Mouse (Mus musculus) megakaryocyte, embryonic 14.5 days (primary cell): ENCODE measurements around the gene Wipf3.

ENCODE experiments used
- FLI1 ChIP-seq: IDR thresholded peaks from 2 replicates; pipeline ENCODE4 v1.6.1; 2012; ENCODE audit warnings: low read length, inconsistent platforms, mixed read lengths
- GATA1 ChIP-seq: IDR thresholded peaks from 3 replicates; pipeline ENCODE4 v1.6.1; 2012; ENCODE audit warnings: mixed read lengths, low read length, inconsistent platforms, borderline replicate concordance

DNA sequence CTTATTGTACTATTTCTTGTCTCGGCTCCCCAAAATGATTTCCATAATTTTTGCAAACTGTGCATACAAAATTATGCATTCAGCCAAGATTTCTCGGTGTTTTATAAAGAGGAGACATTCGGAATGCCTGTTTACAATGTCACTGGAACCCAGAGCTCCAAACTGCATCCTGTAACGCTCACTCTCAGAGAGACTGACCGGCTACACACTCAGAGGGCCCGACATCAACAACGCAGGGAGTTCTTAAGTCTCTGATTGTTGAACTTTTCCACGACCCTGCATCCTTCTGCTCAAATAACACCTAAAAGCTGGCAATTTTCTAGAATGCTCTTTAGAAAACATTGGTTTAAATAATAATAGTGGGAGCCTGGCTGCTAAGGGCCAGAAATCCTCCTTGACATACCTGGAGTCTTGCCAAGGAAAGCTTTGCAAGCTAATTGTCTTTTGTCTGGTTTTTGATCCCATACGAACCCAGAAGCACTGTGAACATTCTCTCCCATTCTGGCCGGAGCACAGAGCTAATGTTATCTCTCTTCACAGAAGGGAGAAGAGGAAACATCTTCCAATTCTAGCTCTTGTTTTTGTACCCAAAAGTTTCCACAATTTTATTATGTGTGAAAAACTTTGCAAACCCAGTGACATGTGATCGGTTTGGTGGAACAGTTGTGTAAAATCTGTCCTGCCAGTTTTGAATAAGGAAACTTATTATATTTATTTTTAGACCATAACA lies 30.0 kb upstream of the Wipf3 start:
- TF ChIP-seq GATA1 (no peak), FLI1 (no peak)
